Mouse (Mus musculus) C2C12 (cell line): ENCODE measurements at regions not wholly inside any gene's neighbourhood (a gene's known extent, or its start where the extent isn't known, plus 50 kb on each side); places are given as distances from the start of the nearest gene placed in this dataset.

Source experiments
- CEBPB ChIP-seq: IDR thresholded peaks from one replicate; pipeline ENCODE4 v1.6.1; 2011; ENCODE audit warnings: low read depth, mild to moderate bottlenecking, control low read depth, moderate library complexity
- CTCF ChIP-seq: IDR thresholded peaks from one replicate; pipeline ENCODE4 v1.5.1; 2011; ENCODE audit not compliant: control insufficient read depth, insufficient read depth, insufficient read length
- FOSL1 ChIP-seq: IDR thresholded peaks from one replicate; pipeline ENCODE4 v1.8.0; 2011; ENCODE audit warnings: mild to moderate bottlenecking, low read length; ENCODE audit not compliant: poor library complexity, insufficient read depth, severe bottlenecking
- MAX ChIP-seq: IDR thresholded peaks from one replicate; pipeline ENCODE4 v1.6.1; 2011; ENCODE audit warnings: mild to moderate bottlenecking, control low read depth
- MYOG ChIP-seq: IDR thresholded peaks from one replicate; pipeline ENCODE4 v1.6.1; 2011; ENCODE audit not compliant: control insufficient read depth, insufficient read length; ENCODE audit errors: extremely low read depth
- USF1 ChIP-seq: IDR thresholded peaks from one replicate; pipeline ENCODE4 v1.6.1; 2011; ENCODE audit warnings: low read depth, mild to moderate bottlenecking, control low read depth, moderate library complexity

DNA sequence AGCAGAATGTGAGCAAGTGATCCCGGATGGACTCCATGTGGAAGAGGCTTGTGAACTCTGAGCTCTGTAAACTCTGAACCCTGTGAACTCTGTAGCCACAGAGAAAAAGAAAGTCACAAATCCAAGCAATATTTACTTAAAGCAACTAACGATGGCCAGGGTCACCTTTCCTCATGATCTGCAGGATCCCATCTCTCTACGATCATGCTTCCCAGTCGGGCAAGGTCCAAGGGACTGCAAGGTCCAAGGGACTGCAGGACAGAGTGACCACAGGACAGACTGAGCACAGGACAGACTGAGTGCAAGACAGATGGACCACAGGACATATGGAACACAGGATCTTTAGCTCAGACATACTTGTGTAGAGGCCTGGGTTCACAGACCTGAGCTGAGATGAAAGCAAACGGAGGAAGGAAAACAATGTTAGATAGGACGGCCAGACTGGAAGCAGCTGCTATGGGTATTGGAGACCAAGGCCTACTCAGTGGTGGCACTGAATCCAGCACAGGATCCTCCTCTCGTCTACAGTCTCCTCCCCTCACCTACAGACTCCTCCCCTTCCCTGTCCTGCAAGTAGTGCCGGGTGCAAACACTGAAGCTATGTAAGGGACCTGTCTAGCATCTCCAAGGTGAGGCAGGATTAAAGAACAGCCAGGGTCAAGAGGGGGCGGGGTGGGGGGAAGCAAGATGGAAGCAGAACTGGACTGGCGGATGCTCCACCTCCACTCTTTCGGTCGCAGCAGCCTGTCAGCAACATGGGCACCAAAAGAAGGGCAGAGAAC lies 149.4 kb upstream of the Rhobtb1 start:
- TF ChIP-seq USF1 (no peak), FOSL1 (no peak), CTCF (no peak), MAX (no peak), MYOG (no peak), CEBPB (no peak)
